Comparison of ENCODE assay signal across 10 mouse cellular contexts in genomic region chr1:179853421-179853820, GRCm38 (mm10). TPM values are rescaled to one million over a fixed set of nuclear protein-coding genes. Genes with fewer than 3 reads are reported as not detected.
DNase-seq lines count a peak whose midpoint lies in the region; ATAC-seq lines count a peak whose summit lies in the region.
"Had no signal": no experiment of that assay in that cellular context is flagged by ENCODE, and none has a peak within 500 bp of the region (broad histone marks: within the 10 kb centered on the region; RNA-seq: fewer than 3 reads in every experiment).

No protein-coding gene starts in this region.

- no peak overlapping the region for H3K4me2 ChIP-seq in hindbrain, embryonic 11.5 days (replicated peaks; ENCODE audit: low read depth, low read length)
- H3K4me2 ChIP-seq in hindbrain, embryonic 16.5 days (ENCODE audit: low read length) = no peak overlapping the region
- H3K4me2 ChIP-seq in embryonic facial prominence, embryonic 11.5 days (ENCODE audit: low read depth, low read length) = no peak overlapping the region
- H3K4me2 ChIP-seq in forebrain, embryonic 13.5 days = no peak overlapping the region
- H3K4me2 ChIP-seq: embryonic facial prominence, embryonic 13.5 days had no signal

- H3K9me3 ChIP-seq in hindbrain, embryonic 11.5 days (ENCODE audit: control insufficient read depth, low read length) = no peaks in the 10 kb centered on the region
- H3K9me3 ChIP-seq in hindbrain, embryonic 16.5 days (ENCODE audit: control insufficient read depth, low read length) = no peaks in the 10 kb centered on the region
- no peaks in the 10 kb centered on the region for H3K9me3 ChIP-seq in embryonic facial prominence, embryonic 11.5 days (replicated peaks; ENCODE audit: control insufficient read depth, low read length)
- no peaks in the 10 kb centered on the region for H3K9me3 ChIP-seq in forebrain, embryonic 13.5 days (replicated peaks)
- H3K9me3 ChIP-seq: embryonic facial prominence, embryonic 13.5 days had no signal

- H3K4me3 ChIP-seq in hindbrain, embryonic 11.5 days (ENCODE audit: low read depth, low read length) = no peak overlapping the region
- H3K4me3 ChIP-seq in hindbrain, embryonic 16.5 days (ENCODE audit: low read length) = no peak overlapping the region
- no peak overlapping the region for H3K4me3 ChIP-seq in embryonic facial prominence, embryonic 11.5 days (ENCODE audit: low read depth, low read length)
- no peak overlapping the region for H3K4me3 ChIP-seq in forebrain, embryonic 13.5 days
- H3K4me3 ChIP-seq: embryonic facial prominence, embryonic 13.5 days had no signal

- no peak overlapping the region for H3K27ac ChIP-seq in hindbrain, embryonic 11.5 days (ENCODE audit: low read depth, low read length)
- no peak overlapping the region for H3K27ac ChIP-seq in hindbrain, embryonic 16.5 days (ENCODE audit: low read depth, low read length)
- no peak overlapping the region for H3K27ac ChIP-seq in embryonic facial prominence, embryonic 11.5 days (replicated peaks; ENCODE audit: low read depth, low read length)
- H3K27ac ChIP-seq in forebrain, embryonic 13.5 days = no peak overlapping the region
- H3K27ac ChIP-seq: embryonic facial prominence, embryonic 13.5 days had no signal

- no peaks in the 10 kb centered on the region for H3K4me1 ChIP-seq in hindbrain, embryonic 11.5 days (replicated peaks; ENCODE audit: control insufficient read depth, insufficient read depth, low read length)
- H3K4me1 ChIP-seq in hindbrain, embryonic 16.5 days (ENCODE audit: control insufficient read depth, insufficient read depth, low read depth, low read length) = no peaks in the 10 kb centered on the region
- H3K4me1 ChIP-seq in embryonic facial prominence, embryonic 11.5 days (ENCODE audit: control insufficient read depth, insufficient read depth, low read length) = no peaks in the 10 kb centered on the region
- no peaks in the 10 kb centered on the region for H3K4me1 ChIP-seq in forebrain, embryonic 13.5 days

- no peaks in the 10 kb centered on the region for H3K36me3 ChIP-seq in hindbrain, embryonic 11.5 days (ENCODE audit: control insufficient read depth, insufficient read depth, low read length)
- no peaks in the 10 kb centered on the region for H3K36me3 ChIP-seq in hindbrain, embryonic 16.5 days (ENCODE audit: control insufficient read depth, insufficient read depth, low read length)
- no peaks in the 10 kb centered on the region for H3K36me3 ChIP-seq in embryonic facial prominence, embryonic 11.5 days (replicated peaks; ENCODE audit: control insufficient read depth, insufficient read depth, low read depth, low read length)
- H3K36me3 ChIP-seq in forebrain, embryonic 13.5 days (ENCODE audit: poor library complexity, severe bottlenecking) = no peaks in the 10 kb centered on the region
- H3K36me3 ChIP-seq: embryonic facial prominence, embryonic 13.5 days had no signal

- no peak overlapping the region for H3K9ac ChIP-seq in hindbrain, embryonic 11.5 days (ENCODE audit: low read depth, low read length)
- no peak overlapping the region for H3K9ac ChIP-seq in hindbrain, embryonic 16.5 days (ENCODE audit: low read depth, low read length)
- H3K9ac ChIP-seq in embryonic facial prominence, embryonic 11.5 days (replicated peaks; ENCODE audit: low read length) = no peak overlapping the region
- H3K9ac ChIP-seq in forebrain, embryonic 13.5 days = no peak overlapping the region

- WGBS in hindbrain, embryonic 11.5 days = 54% methylated on average over 4 of the region's 4 CpGs
- 41% methylated on average over 4 of the region's 4 CpGs for WGBS in hindbrain, embryonic 16.5 days
- WGBS in embryonic facial prominence, embryonic 11.5 days = 45% methylated on average over 4 of the region's 4 CpGs
- WGBS in forebrain, embryonic 13.5 days = 51% methylated on average over 4 of the region's 4 CpGs

- peak; percentile 43 for DNase-seq in hindbrain, embryonic 11.5 days (ENCODE audit: low spot score)
- DNase-seq in spleen, postnatal 4 days (ENCODE audit: low spot score in 2 of 2) = peak; percentile 47 to 69
- DNase-seq in spleen, postnatal 36 days (ENCODE audit: low spot score in 2 of 2) = no peak
- peak; percentile 46 for DNase-seq in embryonic facial prominence, embryonic 11.5 days (ENCODE audit: low spot score)

- no peak for ATAC-seq in hindbrain, embryonic 11.5 days (ENCODE audit: low FRiP score)
- no peak for ATAC-seq in hindbrain, embryonic 16.5 days
- no peak for ATAC-seq in embryonic facial prominence, embryonic 11.5 days (replicated peaks; ENCODE audit: insufficient number of reproducible peaks, low FRiP score, low TSS enrichment, low read depth)
- peak; percentile 35; the same call in 1 of the 2 replicates for ATAC-seq in megakaryocyte-erythroid progenitor cell, adult 5-6 weeks (replicated peaks; ENCODE audit: low FRiP score, low TSS enrichment, poor library complexity, severe bottlenecking)
- no peak for ATAC-seq in activated CD4-positive, CD25-positive, alpha-beta regulatory T cell, adult 4 months
- no peak for ATAC-seq in forebrain, embryonic 13.5 days

- no peaks in the 10 kb centered on the region for H3K27me3 ChIP-seq in hindbrain, embryonic 11.5 days (ENCODE audit: control insufficient read depth, insufficient read depth, low read length)
- H3K27me3 ChIP-seq in hindbrain, embryonic 16.5 days (replicated peaks; ENCODE audit: control insufficient read depth, insufficient read depth, low read length) = no peaks in the 10 kb centered on the region
- H3K27me3 ChIP-seq in embryonic facial prominence, embryonic 11.5 days (ENCODE audit: control insufficient read depth, insufficient read depth, low read length) = no peaks in the 10 kb centered on the region
- H3K27me3 ChIP-seq in forebrain, embryonic 13.5 days = no peaks in the 10 kb centered on the region
- H3K27me3 ChIP-seq: embryonic facial prominence, embryonic 13.5 days had no signal

RNA-seq across cellular contexts. Expression of gene Ahctf1, which starts 49.9 kb away (rescaled TPM):
- 31.1 and 40.2 TPM in 2 replicates for polyA plus RNA-seq in hindbrain, embryonic 11.5 days (2014; fragmentation: Nextera tagmentation; extraction: Ambion mirVana)
- 13.5 and 13.8 TPM in 2 replicates for polyA plus RNA-seq in hindbrain, embryonic 16.5 days (2015; fragmentation: Nextera tagmentation; extraction: Ambion mirVana)
- polyA plus RNA-seq in embryonic facial prominence, embryonic 11.5 days (2014; fragmentation: Nextera tagmentation; extraction: Ambion mirVana) = 33.9 and 38.6 TPM in 2 replicates
- total RNA-seq in megakaryocyte-erythroid progenitor cell, adult 5-6 weeks (2014; fragmentation: Nextera tagmentation) = 145 and 151 TPM in 2 replicates
- 189 and 190 TPM in 2 replicates for total RNA-seq in megakaryocyte-erythroid progenitor cell, adult 5-6 weeks (2017)
- 10 to 100 TPM; 23.7 to 26.3 TPM for polyA plus RNA-seq in activated CD4-positive, CD25-positive, alpha-beta regulatory T cell, adult 4 months (2017; shearing (Covaris generic))
- polyA plus RNA-seq in forebrain, embryonic 13.5 days (2015; fragmentation: Nextera tagmentation; extraction: Ambion mirVana) = 24.0 TPM in 2 replicates

RNA-seq across cellular contexts. Expression of gene Gm10518, which starts 50.2 kb away (rescaled TPM):
- polyA plus RNA-seq in hindbrain, embryonic 11.5 days (2014; fragmentation: Nextera tagmentation; extraction: Ambion mirVana) = 0.40 TPM in 1 of 2 replicates, not detected in the other
- polyA plus RNA-seq in hindbrain, embryonic 16.5 days (2015; fragmentation: Nextera tagmentation; extraction: Ambion mirVana) = 0.13 TPM in 1 of 2 replicates, not detected in the other
- 0.41 TPM in 1 of 2 replicates, not detected in the other for polyA plus RNA-seq in embryonic facial prominence, embryonic 11.5 days (2014; fragmentation: Nextera tagmentation; extraction: Ambion mirVana)
- 0.94 TPM in 1 of 2 replicates, not detected in the other for total RNA-seq in megakaryocyte-erythroid progenitor cell, adult 5-6 weeks (2014; fragmentation: Nextera tagmentation)
- 0.09 and 1.9 TPM in 2 replicates for total RNA-seq in megakaryocyte-erythroid progenitor cell, adult 5-6 weeks (2017)
- polyA plus RNA-seq in activated CD4-positive, CD25-positive, alpha-beta regulatory T cell, adult 4 months (2017; shearing (Covaris generic)) = not detected
- not detected in 2 replicates for polyA plus RNA-seq in forebrain, embryonic 13.5 days (2015; fragmentation: Nextera tagmentation; extraction: Ambion mirVana)
- polyA plus RNA-seq: lung, embryonic 16.5 days had no signal

Comparison
In these comparisons a context has a peak if more than half of its experiments do, and no peak if none do; other contexts are left out.
1. DNase-seq: peak in hindbrain, embryonic 11.5 days (single experiment), spleen, postnatal 4 days (2 of 2) and embryonic facial prominence, embryonic 11.5 days (single experiment); none in spleen, postnatal 36 days (0 of 2).